Mouse (Mus musculus): ENCODE measurements at regions not wholly inside any gene's neighbourhood (a gene's known extent, or its start where the extent isn't known, plus 50 kb on each side); places are given as distances from the start of the nearest gene placed in this dataset.
"Not testable (repeated sequence)": the region's sequence is repeated elsewhere in the genome, so short reads cannot be mapped to it uniquely, and the experiment has no call there.

- not testable (repeated sequence) for ATAC-seq (replicated peaks; ENCODE audit: low read depth, poor library complexity, severe bottlenecking)
Observed at GRCm38 (mm10) chr5:10550115-10550514, 303.8 kb upstream of the Gm5152 start.

- no peak for ATAC-seq (replicated peaks; ENCODE audit: low read depth, poor library complexity, severe bottlenecking)
Observed at GRCm38 (mm10) chr5:10562321-10562720, 316.0 kb upstream of the Gm5152 start.

GRCm38 (mm10) chr5:10592392-10592791, 346.1 kb upstream of the Gm5152 start:
- no peak for ATAC-seq (replicated peaks; ENCODE audit: low read depth, poor library complexity, severe bottlenecking)

GRCm38 (mm10) chr5:10600774-10601173, 346.8 kb upstream of the Gm8871 start:
- ATAC-seq (replicated peaks; ENCODE audit: low read depth, poor library complexity, severe bottlenecking) = no peak

- no peak for ATAC-seq (replicated peaks; ENCODE audit: low read depth, poor library complexity, severe bottlenecking)
Observed at GRCm38 (mm10) chr5:10633176-10633575, 314.4 kb upstream of the Gm8871 start.

- ATAC-seq (replicated peaks; ENCODE audit: low read depth, poor library complexity, severe bottlenecking) = peak; percentile 71; the same call in 1 of the 2 replicates
Observed at GRCm38 (mm10) chr5:10648075-10648474, 299.5 kb upstream of the Gm8871 start.

- ATAC-seq (replicated peaks; ENCODE audit: low read depth, poor library complexity, severe bottlenecking) = no peak
Observed at GRCm38 (mm10) chr5:10663301-10663700, 284.3 kb upstream of the Gm8871 start.

- ATAC-seq (replicated peaks; ENCODE audit: low read depth, poor library complexity, severe bottlenecking) = no peak
Observed at GRCm38 (mm10) chr5:10674199-10674598, 273.4 kb upstream of the Gm8871 start.

- no peak for ATAC-seq (replicated peaks; ENCODE audit: low read depth, poor library complexity, severe bottlenecking)
Observed at GRCm38 (mm10) chr5:10685519-10685918, 262.1 kb upstream of the Gm8871 start.

- ATAC-seq (replicated peaks; ENCODE audit: low read depth, poor library complexity, severe bottlenecking) = no peak
Observed at GRCm38 (mm10) chr5:10727056-10727455, 220.5 kb upstream of the Gm8871 start.

GRCm38 (mm10) chr5:10749546-10749945, 198.1 kb upstream of the Gm8871 start:
- no peak for ATAC-seq (replicated peaks; ENCODE audit: low read depth, poor library complexity, severe bottlenecking)

GRCm38 (mm10) chr5:10767469-10767868, 180.1 kb upstream of the Gm8871 start:
- peak; percentile 83 for ATAC-seq (replicated peaks; ENCODE audit: low read depth, poor library complexity, severe bottlenecking)
